Mouse (Mus musculus): Measurements from ENCODE around the gene Peg3.

The Peg3 gene

GRCm38 (mm10) chr7:6709396-6709795, 20.8 kb downstream of the Peg3 start:
- DNase-seq (ENCODE audit: low spot score in 2 of 2), result no peak

DNA sequence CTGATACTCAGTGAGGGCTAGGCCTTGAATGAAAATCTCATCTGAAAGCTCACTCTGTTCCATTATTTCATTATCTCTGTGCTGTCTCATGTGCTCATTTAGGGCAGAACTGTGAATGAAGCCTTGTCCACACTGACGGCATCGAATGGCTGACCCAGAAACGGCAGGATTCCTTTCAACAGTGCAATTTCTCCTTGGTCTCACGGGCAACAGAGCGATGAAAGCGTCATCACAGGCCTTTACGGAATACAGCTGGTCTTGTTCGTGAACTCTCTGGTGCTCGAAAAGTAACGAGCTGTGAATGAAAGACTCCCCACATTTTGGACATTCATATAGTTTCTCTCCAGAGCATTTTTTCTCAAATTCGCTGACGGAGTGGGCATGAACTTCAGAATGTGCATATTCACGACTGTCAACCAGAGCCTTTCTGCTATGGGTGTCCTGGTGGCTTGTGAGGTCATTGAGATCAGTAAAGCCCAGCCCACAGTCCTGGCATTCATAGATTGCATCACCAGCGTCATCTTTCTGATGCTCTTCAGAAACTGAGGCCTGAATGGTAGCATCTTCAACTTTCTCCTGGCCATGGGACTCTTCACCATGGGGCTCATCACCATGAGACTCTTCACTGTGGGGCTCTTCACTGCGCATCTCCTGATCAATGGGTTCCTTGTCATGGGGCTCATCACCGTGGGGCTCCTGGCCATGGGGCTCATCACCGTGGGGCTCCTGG, 21.6 kb downstream of the Peg3 start:
- no peak for DNase-seq (ENCODE audit: low spot score in 2 of 2)

DNA sequence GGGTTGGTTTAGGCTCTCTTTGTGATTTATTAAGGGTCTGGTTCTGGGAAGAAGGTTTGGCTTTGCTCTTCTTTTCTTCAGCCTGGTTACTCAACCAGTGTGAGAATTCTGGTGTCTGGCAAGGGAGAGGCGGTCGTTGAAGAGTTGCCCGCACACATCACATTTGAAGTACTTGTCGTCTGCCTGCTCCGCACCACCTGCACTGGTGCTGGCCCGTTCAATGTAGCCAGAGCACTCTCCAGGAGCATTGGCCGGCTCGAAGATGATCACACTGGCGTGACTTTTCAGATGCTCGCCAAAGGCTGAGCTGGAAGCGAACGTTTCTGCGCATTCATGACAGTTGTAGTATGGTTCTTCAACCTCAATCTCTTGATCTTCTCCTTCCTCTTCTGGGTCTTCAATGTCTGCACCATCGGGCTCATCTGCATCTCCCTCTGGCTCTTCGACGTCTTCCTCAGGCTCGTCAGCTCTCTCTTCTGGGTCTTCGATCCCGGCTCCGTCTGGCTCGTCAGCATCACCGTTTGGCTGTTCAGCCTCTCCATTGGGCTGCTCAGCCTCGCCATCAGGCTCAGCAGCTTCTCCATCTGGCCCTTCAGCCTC, 22.7 kb downstream of the Peg3 start:
- DNase-seq (ENCODE audit: low spot score in 2 of 2), result no peak

DNA sequence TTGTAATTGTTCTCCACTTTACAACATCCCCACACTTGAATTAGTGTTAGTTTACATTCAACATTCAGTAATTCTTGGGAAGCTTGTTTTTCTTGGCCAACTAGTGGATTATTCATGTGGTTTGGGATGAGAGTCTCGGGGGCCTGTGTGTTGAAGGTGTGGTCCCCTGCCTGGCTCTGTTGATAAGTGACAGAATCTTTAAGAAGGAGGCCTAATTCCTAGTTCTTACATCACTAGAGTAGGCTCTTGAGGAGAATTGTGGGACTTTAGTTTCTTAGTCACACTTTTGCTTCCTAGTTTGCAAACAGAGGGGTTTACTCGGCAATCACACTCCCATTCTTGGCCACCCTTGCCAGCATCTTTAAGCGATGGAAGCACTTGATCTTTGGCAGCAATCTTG, 31.0 kb downstream of the Peg3 start:
- no peak for DNase-seq (ENCODE audit: low spot score in 2 of 2)

DNA sequence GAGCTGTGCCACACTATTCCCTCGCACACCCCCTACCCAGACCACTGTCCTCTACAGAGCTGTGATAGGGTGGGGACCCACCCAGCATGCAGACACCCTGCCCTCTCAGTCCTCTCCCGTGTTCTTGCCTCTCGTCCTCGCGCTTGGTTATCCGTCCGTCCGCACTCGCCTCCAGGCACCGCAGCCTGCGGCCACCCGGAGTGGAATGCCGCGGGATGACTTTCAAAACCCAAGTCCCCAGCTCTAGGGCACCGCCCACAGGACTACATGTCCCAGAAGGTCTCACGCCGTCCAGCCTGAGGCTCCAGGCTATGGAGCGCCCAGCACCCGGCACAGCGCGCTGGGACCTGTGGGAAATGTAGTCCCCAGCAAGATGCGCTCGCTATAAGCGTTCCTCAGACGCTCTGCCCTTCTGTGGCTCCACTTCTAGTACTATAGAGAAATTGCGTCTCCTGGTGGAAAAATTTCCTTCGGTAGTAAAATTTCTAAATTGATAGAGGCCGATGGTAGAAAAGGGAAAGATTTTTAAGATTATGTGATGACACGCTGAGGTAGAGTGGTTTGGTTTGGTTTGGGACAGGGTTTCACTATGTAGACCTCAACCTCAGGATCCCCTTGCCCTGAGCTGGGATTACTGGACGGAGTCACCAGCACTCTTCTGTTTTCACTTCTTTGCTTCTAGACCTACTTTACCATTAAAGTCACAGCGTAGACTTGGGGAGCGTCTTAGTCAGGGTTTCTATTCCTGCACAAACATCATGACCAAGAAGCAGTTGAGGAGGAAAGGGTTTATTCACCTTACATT, 33.8 kb downstream of the Peg3 start, which contains the start of gene Zim1:
Gene Zim1, minus strand, starts transcription at position 210 of the 805 bp plus-strand sequence.
- DNase-seq (ENCODE audit: low spot score in 2 of 2), result no peak

GRCm38 (mm10) chr7:6685511-6685910, 44.7 kb downstream of the Peg3 start:
- DNase-seq (ENCODE audit: low spot score in 2 of 2), result no peak

DNA sequence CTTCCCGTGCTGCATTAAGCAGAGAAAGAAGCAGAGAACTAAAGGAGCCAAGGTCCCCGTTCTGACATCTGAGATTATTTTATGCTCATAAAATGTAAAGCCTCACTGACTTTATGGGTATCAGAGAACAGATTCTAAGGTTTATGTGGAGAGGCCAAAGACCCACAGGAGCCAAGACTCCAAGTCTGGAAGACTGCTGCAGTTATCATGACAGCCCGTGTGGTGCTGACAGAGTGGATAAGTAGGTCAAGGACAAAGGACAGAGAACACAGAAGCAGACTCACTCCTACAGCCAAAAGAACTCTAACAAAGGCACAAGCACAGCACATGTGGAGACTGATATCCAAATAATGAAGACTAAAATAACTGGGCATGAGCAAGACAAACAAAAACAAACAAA, 63.5 kb downstream of the Peg3 start:
- DNase-seq (ENCODE audit: low spot score in 2 of 2), result no peak

DNA sequence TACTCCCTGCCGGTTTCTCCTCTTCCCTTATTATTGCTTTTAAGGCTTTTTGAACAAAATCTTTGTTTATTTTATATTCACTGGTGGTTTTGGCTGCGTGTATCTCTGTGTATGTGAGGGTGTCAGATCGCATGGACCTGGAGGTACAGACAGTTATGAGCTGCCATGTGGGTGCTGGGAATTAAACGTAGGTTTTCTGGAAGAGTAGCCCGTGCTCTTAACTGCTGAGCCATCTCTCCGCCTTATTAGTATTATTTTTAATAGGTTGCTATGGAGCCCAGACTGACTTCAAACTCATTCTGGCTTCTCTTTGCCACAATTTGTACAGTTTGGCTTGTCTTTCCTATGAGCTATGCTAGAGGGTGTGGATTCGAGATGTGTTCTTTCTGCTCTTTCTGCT, 66.8 kb downstream of the Peg3 start:
- no peak for DNase-seq (ENCODE audit: low spot score in 2 of 2)

DNA sequence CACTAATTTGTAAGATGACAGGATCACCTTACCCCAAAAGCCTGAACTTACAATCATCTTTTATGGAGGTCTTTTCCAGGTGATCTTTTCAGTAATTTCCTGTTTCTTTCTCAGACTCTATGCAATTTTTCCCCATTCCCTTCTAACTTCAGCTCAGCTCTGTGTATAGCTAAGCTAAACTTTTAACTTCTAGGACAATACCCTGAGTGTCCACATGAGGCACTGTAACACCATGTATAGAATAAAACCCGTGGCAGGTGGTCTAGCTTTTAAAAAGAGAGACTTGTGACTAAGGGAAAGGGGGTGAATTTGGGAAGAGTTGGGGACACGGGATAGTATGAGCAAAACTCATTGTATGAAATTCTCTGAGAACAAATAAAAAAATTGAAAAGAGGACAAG, 70.6 kb downstream of the Peg3 start:
- no peak for DNase-seq (ENCODE audit: low spot score in 2 of 2)

- DNase-seq (ENCODE audit: low spot score in 2 of 2), result no peak
These were observed 71.6 kb downstream of the Peg3 start for GRCm38 (mm10) chr7:6658606-6659005.
